Mouse (Mus musculus) megakaryocyte, embryonic 14.5 days (primary cell): ENCODE results near the gene Tollip.

ENCODE experiments used
- FLI1 ChIP-seq: IDR thresholded peaks from 2 replicates; pipeline ENCODE4 v1.6.1; 2012; ENCODE audit warnings: low read length, inconsistent platforms, mixed read lengths
- GATA1 ChIP-seq: IDR thresholded peaks from 3 replicates; pipeline ENCODE4 v1.6.1; 2012; ENCODE audit warnings: mixed read lengths, low read length, inconsistent platforms, borderline replicate concordance

DNA sequence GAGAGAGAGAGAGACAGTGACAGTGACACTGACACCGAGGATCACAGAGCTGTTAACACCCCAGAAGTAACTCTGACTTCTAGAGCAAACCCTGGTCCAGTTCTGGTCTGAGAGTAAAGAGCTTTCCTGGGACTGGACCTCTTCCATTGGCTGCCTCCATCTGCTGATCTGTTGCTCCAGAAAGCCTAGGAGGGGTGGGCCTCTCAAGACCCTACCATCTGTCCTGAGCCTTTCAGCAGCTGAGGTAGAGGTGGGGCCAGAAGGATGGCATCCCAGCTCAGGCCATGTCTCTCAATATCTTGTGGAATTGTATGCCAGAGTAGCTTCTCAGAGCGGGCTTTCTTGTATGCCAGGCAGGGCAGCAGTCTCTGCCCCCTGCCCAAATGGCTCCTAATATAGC is 39.9 kb upstream of the Tollip start:
- TF ChIP-seq GATA1 (no peak), FLI1 (no peak)
